Mouse (Mus musculus): Measurements from ENCODE around the gene Zc3h12c.
A peak's percentile ranks its signal among the peaks of the same experiment; 100 is the strongest.
"Not testable (repeated sequence)": the region's sequence is repeated elsewhere in the genome, so short reads cannot be mapped to it uniquely, and the experiment has no call there.

Gene Zc3h12c

DNA sequence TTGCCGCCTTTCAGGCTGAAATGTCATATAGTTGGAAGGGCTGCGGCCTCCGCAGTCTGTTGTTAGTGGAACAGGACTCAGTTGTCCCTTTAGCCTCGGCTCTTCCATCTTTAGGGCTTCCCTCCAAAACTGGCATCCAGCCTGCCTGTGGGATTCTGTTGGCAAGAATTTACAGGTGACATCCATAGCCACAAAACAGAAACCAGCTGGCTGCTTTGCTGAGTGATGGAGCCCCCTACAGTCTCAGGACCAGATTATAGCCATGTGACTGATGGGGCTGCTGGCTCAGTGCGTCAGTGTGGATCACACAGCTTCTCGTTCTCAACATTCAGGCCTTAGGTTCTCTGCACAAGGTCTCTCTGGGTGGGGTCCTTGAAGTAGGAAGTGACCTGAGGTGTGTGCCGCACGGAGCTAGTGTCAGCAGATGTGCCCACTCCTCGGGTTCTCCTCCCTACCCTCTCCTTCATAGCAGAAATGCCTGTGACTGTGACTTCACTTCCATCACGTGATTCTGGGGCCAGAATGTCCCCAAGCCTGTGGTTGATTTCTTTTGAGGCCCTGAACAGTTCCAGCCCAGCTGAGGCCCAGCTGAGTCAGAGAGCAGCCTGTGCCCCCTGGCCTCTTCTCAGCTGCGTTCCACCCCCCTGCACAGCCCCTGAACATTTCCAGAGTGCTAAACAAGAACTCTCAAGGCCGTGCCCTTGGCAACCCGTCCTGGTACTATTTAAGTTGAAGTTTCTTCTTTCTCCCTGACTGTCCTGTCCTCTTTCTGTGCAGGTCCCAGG, 66.1 kb downstream of the Zc3h12c start:
- no peak for DNase-seq (ENCODE audit: low read depth, low spot score)

DNA sequence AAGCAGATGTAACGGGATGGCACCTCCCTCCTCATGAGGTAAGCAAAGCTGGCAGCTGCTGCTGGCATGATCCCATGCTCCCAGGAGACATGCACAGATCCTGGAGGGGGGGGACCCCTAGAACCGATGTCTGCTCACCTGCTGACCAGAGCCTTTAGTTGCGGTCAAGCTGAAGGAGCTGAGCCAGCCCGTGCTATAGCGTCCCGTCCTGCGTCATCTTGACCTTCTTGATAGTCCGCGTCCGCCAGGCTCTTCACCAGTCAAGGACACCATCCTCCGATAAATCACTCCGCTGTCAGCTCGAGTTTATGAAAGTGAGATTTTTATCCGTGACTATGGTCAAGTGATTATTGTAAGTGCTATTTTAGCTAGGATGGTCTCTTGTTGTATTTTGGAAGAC, 67.9 kb downstream of the Zc3h12c start:
- DNase-seq (ENCODE audit: low read depth, low spot score): no peak

DNA sequence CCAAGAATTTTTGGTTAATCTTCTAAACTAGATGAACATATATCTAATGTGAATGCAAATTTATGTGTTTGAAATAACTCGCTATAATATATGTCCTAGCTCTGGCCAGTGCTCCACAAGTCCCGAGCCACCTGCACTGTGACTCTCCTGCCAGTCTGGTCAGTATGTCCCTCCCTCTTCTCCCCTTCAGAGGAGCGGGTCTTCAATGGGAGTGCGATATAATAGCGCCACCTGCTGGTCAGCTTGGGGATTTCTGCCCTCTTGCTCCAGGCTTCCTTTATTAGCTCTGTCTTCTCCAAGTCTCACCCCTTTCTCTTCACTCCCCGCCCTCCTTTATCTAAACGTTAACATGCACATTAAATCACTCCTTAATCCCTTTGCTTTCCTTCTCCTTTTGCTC, 69.8 kb downstream of the Zc3h12c start:
- DNase-seq (ENCODE audit: low read depth, low spot score): peak; percentile 54

DNA sequence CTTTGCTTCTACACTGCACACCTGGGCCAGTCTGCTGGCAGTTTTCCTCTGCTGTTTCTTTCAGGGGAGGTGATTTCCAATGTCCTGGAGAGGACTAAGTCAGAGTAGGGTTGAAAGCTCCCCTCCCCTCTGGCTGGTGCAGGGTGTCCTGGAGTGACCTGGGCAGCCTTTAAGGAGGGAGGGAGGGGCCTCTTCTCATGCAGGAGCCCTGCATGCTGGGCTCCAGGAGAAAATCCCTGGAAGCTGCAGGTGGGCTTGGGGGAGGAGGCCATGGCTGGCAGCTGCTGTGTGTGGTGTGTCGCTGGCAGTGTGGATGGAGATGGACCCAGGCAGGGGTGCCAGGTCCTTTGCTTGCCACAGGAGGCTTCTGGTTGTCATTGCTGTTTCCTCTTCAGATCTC, 71.0 kb downstream of the Zc3h12c start:
- no peak for DNase-seq (ENCODE audit: low read depth, low spot score)

DNA sequence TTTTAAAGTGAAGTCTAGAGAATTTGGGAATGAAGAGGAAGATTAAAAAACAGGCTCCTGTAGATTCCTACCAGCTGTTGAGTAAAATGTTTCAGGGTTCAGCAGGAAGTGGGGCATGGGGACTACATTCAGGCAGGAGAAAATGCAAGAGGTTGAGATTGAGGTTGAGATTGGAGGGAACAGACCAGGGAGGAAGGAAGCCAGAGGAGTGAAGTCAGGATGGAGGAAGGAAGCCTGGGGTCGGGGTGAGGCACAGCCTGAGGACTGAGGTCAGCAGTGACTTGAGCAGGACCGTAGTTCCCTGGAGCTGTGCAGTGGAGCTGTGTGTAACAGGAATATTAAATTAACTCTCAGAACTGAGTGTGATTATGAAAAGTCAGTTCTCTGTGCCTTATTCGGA, 72.7 kb downstream of the Zc3h12c start:
- DNase-seq (ENCODE audit: low read depth, low spot score): no peak

DNA sequence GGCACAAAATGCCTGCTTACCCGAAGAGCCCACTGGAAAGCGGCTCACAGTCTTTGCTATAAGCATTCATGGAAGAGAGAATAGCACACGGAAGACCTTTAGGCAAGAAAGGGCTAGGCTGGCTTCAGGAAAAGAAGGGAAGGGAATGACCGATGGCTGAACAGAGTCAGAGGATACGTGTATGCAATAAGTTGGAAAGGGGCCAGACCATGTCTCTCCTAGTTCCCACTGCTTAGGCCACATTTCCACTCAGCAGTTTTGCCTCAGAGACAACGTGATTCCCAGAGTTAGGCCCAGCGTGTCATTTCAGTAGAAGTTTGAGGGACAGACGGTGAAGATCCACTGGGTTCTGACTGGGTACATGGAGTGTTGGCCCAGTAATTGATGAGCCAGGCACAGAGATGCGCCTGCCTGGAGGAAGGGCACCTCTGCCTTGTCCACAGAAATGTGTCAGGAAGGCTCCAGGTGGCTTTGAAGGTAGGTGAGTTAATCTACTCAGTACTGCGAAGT, 73.8 kb downstream of the Zc3h12c start:
- DNase-seq (ENCODE audit: low read depth, low spot score): no peak

DNA sequence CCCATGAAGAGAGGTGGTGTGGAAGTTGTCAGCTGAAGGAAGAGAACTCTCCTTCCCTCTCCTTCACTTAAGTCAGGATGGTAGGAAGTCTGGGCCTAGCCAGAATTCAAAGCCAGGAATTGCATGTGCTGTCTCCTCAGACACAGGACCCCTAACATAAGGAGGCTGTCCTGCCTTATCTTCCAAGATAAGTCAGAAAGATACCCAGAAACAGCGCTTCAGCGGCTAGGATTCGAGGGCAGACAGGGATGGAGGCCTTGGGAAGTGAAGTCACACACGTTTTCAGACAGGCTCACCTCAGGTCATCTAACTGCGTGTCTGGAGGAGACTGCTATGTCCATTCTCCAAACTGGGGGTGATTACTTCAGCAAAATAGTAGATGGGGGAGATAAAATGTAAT, 74.4 kb downstream of the Zc3h12c start:
- no peak for DNase-seq (ENCODE audit: low read depth, low spot score)

DNA sequence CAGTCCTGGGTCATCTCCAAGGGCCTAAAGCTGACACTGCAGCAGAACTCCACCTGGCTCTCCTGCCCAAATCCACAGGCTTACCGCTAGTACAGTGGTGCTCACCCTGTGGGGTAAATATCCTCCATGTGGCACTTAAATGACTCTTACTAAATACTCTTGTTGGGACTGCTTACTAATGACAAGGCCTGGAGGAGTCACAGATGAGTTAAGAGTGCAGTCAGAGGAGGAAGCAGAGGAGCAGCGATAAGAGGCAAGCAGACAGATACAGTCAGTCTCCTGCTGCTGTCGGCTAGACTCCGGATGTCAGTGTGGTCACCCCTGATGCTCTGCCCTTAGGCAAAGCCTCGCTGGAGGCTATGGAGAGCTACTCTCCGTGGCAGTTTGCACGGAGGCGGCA, 75.3 kb downstream of the Zc3h12c start:
- DNase-seq (ENCODE audit: low read depth, low spot score): no peak

DNA sequence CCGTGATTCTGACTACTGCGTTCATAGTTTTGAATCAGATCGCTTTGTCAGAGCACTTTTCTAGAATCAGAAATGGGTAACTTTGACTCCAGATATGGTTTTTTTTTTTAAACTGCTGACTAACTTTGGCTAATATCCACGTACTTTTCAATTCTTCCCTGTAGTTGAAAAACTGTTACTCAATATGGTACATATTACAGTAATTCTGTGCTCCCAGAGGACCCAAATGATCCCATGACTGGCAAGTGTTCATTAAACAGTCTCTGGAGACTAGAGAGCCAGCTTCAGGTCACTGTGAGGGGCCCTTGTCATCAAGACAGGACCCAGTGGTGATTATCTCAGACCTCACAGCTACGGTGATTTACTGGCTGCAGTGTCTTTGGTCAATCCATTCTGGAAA, 76.1 kb downstream of the Zc3h12c start:
- DNase-seq (ENCODE audit: low read depth, low spot score): no peak

DNA sequence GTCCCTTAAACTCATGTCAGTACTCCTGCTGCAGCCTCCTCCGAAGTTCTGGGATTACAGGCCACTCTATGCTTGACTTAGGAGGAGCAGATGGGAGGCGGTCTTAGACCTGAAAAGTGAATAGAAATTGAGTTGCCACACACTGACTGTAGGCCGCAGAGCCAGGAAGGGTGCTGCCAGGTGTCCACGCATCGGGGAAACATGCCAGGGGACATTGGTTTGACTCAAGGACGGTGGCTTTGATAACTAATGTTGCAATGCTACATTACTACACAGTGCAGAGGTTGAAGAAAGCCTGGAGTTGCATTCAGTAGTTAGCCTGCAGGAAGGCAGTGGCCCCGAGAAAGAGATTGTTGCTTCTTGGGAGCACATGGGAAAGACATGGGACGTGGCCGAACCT, 76.6 kb downstream of the Zc3h12c start:
- no peak for DNase-seq (ENCODE audit: low read depth, low spot score)

DNA sequence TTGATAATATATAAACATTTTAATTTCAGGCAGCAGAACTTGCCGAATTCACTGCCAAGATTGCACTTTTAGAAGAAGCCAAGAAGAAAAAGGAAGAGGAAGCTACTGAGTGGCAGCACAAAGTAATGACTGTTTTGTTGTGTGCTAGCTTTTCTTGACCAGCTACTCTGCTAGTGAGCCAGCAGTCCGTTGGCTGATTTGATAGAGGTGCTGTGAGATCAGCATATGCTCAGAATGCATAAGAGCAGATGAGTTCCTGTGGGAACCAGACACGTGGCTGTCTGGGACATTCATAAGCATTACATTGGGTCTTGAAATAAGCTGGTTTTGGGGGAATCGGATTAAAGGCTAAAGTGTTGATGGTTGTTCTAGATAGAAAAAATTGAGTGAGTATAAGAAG, 86.0 kb downstream of the Zc3h12c start:
- DNase-seq (ENCODE audit: low read depth, low spot score): no peak

DNA sequence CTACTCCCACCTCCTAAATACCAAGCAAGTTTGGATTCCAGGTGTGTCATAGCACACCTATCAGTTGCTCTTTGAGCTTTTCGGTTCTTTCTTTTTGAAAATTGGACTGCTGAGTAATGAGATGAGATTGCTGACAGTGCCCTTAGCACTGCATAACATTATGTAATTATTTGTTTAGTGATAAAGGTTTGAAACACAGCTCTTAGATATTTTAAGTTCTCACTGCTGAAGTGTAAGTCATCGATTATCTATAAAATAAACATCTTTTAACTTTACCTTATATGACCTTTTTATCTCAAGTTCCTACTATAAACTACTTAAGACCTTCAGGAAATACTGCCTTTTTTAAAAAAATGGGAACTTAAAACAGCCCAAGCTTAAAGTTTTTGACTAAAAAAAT, 86.4 kb downstream of the Zc3h12c start:
- no peak for DNase-seq (ENCODE audit: low read depth, low spot score)

DNA sequence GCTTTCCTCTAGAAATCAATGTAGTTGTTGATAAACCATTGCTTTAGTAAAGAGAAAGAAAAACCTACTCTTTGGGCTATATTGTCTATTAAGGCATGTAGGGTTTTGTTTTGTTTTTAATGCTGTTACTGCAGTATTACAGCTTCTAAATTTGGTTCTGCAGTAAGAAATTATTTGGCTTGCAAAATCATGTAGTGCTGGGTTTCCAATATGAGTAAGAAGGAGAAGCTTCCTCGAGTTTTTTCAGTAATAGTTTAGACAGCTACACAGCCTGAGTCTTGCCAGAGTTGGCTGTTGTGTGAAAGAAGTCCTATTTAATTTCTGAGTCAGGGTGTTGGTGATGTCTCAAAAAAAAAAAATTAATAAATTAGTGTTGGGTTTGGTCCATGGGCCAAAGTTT, 90.7 kb downstream of the Zc3h12c start:
- no peak for DNase-seq (ENCODE audit: low read depth, low spot score)

DNA sequence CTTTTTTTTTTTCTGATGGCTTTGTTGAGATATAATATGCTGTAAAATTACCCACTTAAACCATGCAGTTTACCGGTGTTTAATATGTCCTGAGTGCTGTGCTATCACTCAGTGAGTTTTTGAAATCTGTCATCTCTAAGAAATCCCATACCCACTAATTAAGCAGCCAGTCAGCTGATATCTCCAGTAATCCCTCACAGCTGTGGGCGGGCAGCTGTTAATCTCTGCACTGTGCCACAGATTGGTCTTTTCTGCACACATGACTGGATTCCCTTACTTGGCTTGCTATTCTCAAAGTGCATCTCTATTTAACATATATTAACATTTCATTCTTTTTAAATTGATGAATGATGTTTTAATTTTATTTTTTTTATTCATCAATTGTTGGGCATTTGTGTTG, 92.3 kb downstream of the Zc3h12c start:
- no peak for DNase-seq (ENCODE audit: low read depth, low spot score)

DNA sequence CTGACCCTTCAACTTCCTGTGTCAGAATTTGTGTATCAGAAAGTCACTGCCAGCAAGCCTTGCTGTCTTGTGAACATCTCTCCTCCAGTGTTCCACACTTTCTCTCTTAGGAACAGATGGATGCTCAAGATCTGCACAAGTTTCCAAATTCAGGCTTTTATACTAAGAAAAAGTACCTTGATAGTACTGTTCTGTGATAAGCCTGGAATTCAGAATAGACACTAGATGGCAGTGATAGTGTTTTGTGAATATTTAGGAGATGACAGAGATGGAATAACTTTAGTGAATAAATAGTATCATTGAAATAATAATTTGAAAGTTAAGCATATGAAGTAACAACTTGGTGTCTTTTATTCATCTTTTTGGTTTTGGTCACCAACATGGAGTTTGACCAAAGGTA, 96.2 kb downstream of the Zc3h12c start:
- DNase-seq (ENCODE audit: low read depth, low spot score): no peak

DNA sequence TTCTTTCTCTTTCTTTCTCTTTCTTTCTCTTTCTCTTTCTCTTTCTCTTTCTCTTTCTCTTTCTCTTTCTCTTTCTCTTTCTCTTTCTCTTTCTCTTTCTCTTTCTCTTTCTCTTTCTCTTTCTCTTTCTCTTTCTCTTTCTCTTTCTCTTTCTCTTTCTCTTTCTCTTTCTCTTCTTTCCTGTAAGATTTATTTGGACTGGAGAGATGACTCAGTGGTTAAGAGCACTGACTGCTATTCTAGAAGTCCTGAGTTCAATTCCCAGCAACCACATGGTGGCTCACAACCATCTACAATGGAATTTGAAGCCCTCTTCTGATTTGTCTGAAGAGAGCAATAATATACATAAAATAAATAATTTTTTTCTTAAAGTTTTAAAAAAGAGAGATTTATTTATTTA, 97.0 kb downstream of the Zc3h12c start:
- not testable (repeated sequence) for DNase-seq (ENCODE audit: low read depth, low spot score)

DNA sequence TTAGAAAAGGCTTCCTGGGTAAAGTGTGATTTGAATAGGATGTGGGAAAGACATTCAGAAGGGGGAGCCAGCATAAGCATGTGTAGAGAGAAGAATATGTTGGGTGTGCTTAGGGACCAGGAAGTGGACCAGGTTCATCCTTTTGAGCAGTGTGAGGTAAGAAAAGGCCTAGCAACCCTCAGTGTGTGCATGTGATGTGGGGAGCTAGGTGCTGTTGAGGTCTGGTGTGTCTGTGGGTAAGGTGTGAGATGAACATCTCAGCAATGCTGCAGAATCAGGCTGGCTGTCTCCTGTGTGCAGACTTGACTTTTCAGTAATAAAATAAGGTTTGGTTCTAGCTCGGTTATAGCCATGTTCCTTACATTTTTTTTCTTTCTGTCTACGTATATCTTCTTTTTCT, 98.3 kb downstream of the Zc3h12c start:
- DNase-seq (ENCODE audit: low read depth, low spot score): no peak

Measured in retina, adult 2 months (tissue).